Mouse (Mus musculus) stomach, postnatal 0 days (tissue): ENCODE data around the gene Arsa.

Experiments used
- CTCF ChIP-seq: IDR thresholded peaks from 2 replicates; pipeline ENCODE4 v1.5.1; 2016; ENCODE audit warnings: antibody characterized with exemption, low read depth, mild to moderate bottlenecking, moderate library complexity
- EP300 ChIP-seq: optimal IDR thresholded peaks from 2 replicates; pipeline ENCODE3; 2016; ENCODE audit warnings: antibody characterized with exemption

DNA sequence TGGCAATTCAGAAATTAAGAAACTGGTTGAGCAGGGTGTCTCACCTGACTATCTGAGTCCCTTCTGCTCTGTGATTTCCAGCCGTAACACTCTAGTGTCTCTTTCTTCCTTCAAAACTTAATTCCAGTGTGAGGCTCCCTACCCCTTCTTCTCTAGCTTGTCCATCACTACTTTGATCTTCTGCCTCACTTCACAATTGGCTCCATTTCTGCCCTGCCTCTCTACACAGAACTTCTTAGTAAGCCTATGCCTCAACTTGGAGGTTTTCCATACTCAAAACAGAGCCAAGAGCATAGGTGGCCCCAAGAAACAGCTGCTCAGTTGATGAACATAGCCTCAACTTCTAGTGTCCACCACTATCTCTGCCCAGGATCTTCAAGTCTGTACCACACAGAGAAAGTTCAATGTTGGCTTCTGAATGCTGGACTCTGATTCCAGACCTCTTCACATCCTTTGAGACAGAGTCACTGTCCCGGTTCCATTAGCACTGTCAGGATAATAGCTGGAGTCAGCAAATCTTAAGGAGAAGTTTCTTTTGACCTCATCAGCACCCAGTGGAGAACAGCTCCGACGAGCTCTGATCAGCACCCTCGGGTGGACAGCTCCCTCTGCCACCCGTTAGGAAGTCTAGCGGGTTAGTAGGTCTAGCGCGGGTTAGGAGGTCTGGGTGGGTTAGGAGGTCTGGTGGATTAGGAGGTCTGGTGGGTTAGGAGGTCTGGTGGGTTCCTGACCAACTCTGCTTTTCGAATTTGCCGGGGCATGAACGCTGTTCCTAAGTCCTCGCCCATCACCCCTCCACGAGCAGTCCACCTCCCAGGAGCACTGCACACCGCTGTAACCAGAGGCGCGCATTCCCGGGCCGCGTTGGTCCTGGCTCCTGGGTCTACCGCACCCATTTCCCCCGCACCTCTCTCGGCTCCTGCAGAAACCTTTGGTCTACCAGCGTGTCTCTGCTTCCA lies 24.0 kb downstream of the Arsa start:
- 0 out of 2 replicates have a peak, but pooled peaks have one; percentile 9 for TF ChIP-seq CTCF
- TF ChIP-seq EP300, result no peak
